Comparison of ENCODE assay signal across 10 mouse cellular contexts in the genomic region with DNA sequence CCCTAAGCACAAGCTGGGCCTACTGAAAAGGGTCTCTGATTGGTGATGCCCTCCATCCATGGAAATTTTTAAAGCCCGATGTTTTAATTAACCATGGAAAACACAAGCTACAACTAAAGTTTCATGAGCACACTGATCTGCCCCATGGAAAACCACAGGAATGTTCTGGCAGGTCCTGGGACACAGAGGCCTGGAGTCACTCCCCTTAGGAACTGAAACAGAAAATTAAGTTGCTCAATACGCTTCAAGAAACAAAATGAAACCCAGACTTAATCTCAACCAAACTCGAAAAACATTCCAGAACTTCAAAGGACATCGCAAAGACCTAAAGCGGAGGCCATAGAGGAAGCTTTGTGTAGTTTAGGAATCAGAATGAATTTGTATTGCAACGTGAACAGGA.
A peak's percentile ranks its signal among the peaks of the same experiment; 100 is the strongest.
DNase-seq lines count a peak whose midpoint lies in the region; ATAC-seq lines count a peak whose summit lies in the region.
"Had no signal": no experiment of that assay in that cellular context is flagged by ENCODE, and none has a peak within 500 bp of the region (broad histone marks: within the 10 kb centered on the region; RNA-seq: fewer than 3 reads in every experiment).

No protein-coding gene starts in this region.

- peak; percentile 34 for DNase-seq in adrenal gland, postnatal 14 days
- DNase-seq in adrenal gland, postnatal 4 days (ENCODE audit: low spot score in 2 of 2): no peak
- no peak for DNase-seq in limb, embryonic 11.5 days (ENCODE audit: low spot score)
- DNase-seq in limb, embryonic 10.5 days (ENCODE audit: low spot score): no peak
- DNase-seq in kidney, postnatal 36 days: peak; percentile 35 to 62
- peak; percentile 33 to 54 for DNase-seq in lung, postnatal 4 days
- no peak for DNase-seq in right cerebral cortex, postnatal 36 days (ENCODE audit: low spot score in 2 of 2)
- no peak for DNase-seq in layer of hippocampus, adult 18-20 months (ENCODE audit: low spot score in 2 of 2)
- DNase-seq: midbrain, embryonic 14.5 days had no signal

- no peaks in the 10 kb centered on the region for H3K36me3 ChIP-seq in limb, embryonic 11.5 days (ENCODE audit: control insufficient read depth, insufficient read depth, low read length)
- peaks cover 15% of the 10 kb centered on the region; the same call in 1 of the 2 replicates for H3K36me3 ChIP-seq in limb, embryonic 10.5 days
- H3K36me3 ChIP-seq: heart, embryonic 12.5 days had no signal

- no peak overlapping the region for H3K4me3 ChIP-seq in limb, embryonic 11.5 days (ENCODE audit: low read depth, low read length)
- H3K4me3 ChIP-seq in limb, embryonic 10.5 days: no peak overlapping the region
- H3K4me3 ChIP-seq: heart, embryonic 12.5 days had no signal

- 61% methylated on average over 6 of the region's 6 CpGs for WGBS in limb, embryonic 11.5 days
- WGBS in limb, embryonic 10.5 days: 80% methylated on average over 6 of the region's 6 CpGs

- peak overlapping the region; percentile 12; the same call in 1 of the 2 replicates for H3K27ac ChIP-seq in limb, embryonic 11.5 days (replicated peaks; ENCODE audit: low read depth, low read length)
- H3K27ac ChIP-seq in limb, embryonic 10.5 days: no peak overlapping the region

- H3K9me3 ChIP-seq in limb, embryonic 11.5 days (ENCODE audit: control insufficient read depth, low read length): peaks cover 3% of the 10 kb centered on the region; the same call in 1 of the 2 replicates
- no peaks in the 10 kb centered on the region for H3K9me3 ChIP-seq in limb, embryonic 10.5 days (replicated peaks)

- H3K4me2 ChIP-seq in limb, embryonic 11.5 days (ENCODE audit: low read depth, severe bottlenecking): no peak overlapping the region
- H3K4me2 ChIP-seq: heart, embryonic 12.5 days had no signal

- ATAC-seq in limb, embryonic 11.5 days (ENCODE audit: insufficient number of reproducible peaks, low FRiP score, low TSS enrichment, low read depth): no peak

- no peak overlapping the region for H3K9ac ChIP-seq in limb, embryonic 11.5 days (ENCODE audit: low read length)
- H3K9ac ChIP-seq: heart, embryonic 12.5 days had no signal

- no peaks in the 10 kb centered on the region for H3K27me3 ChIP-seq in limb, embryonic 11.5 days (ENCODE audit: control insufficient read depth, insufficient read depth, low read length)
- H3K27me3 ChIP-seq in limb, embryonic 10.5 days (ENCODE audit: low read depth, poor library complexity, severe bottlenecking): no peaks in the 10 kb centered on the region
- H3K27me3 ChIP-seq: heart, embryonic 12.5 days had no signal

- 0 out of 2 replicates have a peak, but pooled peaks cover 7% of the 10 kb centered on the region for H3K4me1 ChIP-seq in limb, embryonic 11.5 days (ENCODE audit: control insufficient read depth, insufficient read depth, low read length)
- peaks cover 22% of the 10 kb centered on the region; the same call in 1 of the 2 replicates for H3K4me1 ChIP-seq in limb, embryonic 10.5 days

Comparison
In these comparisons a context has a peak if more than half of its experiments do, and no peak if none do; other contexts are left out.
1. DNase-seq: peak in adrenal gland, postnatal 14 days (single experiment), kidney, postnatal 36 days (2 of 2) and lung, postnatal 4 days (2 of 2); none in adrenal gland, postnatal 4 days (0 of 2), limb, embryonic 11.5 days (single experiment), limb, embryonic 10.5 days (single experiment), right cerebral cortex, postnatal 36 days (0 of 2) and layer of hippocampus, adult 18-20 months (0 of 2).